Mouse (Mus musculus): ENCODE data around the gene Tns1. TPM values are rescaled to one million over a fixed set of nuclear protein-coding genes. Genes with fewer than 3 reads are reported as not detected.

Gene Tns1
- polyA plus RNA-seq, 1 experiment, result not detected

DNA sequence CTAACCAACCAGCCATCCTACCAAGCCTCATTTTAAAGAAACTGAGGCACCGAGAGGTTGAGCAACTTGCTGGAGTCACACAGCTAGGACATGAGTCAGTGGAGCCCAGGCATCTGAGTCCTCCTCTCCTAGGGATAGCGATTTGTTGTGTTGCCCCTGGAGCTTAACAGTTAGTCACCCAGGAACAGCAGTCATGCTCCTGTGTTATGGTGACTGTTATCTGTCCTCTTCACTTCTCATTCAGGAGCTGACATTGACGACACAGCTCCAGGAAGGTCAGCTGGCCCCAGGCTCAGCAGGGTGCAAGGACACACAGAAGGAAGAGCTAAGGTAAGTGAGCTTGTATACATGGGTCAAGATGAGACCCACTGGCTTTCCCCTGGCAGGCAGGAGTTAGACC is 28.5 kb downstream of the Tns1 start:
- no peak overlapping the region for H3K27ac ChIP-seq (ENCODE audit: insufficient read depth, low read depth, low read length)
- no peak overlapping the region for H3K4me3 ChIP-seq (ENCODE audit: insufficient read depth, low read depth, low read length)
- H3K4me1 ChIP-seq (ENCODE audit: control insufficient read depth, insufficient read depth, low read length), result peaks cover 36% of the 10 kb centered on the region
- TF ChIP-seq CTCF (IDR thresholded peaks at IDR 0.05; ENCODE audit: insufficient read depth, low read depth, low read length) (no peak), POLR2A (IDR thresholded peaks at IDR 0.05; ENCODE audit: insufficient read depth, low read depth, low read length) (no peak)
- 81% methylated on average over 3 of the region's 3 CpGs for WGBS

DNA sequence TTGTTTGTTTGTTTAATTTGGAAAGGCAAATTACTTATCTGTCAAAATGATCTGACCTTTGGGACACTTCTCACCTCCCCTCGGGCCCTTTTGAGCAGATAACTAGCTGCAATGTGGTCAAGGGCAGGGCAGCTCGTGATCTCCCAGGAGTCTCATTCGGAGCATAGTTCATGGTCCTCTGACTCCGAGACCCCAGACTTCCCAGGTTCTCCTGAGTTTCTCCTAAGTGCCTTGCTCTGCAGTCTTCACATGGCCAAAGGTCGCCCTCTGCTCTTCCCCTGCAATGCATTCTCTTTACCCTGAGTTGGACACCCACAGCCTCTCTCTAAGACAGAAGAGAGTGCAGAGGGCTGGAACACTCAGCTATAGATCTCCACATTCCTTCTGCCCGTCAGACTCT is 29.0 kb downstream of the Tns1 start:
- no peak overlapping the region for H3K27ac ChIP-seq (ENCODE audit: insufficient read depth, low read depth, low read length)
- H3K4me3 ChIP-seq (ENCODE audit: insufficient read depth, low read depth, low read length), result no peak overlapping the region
- TF ChIP-seq POLR2A (IDR thresholded peaks at IDR 0.05; ENCODE audit: insufficient read depth, low read depth, low read length), result no peak
- H3K4me1 ChIP-seq (ENCODE audit: control insufficient read depth, insufficient read depth, low read length), result peaks cover 36% of the 10 kb centered on the region
- 86% methylated on average over 6 of the region's 6 CpGs for WGBS

DNA sequence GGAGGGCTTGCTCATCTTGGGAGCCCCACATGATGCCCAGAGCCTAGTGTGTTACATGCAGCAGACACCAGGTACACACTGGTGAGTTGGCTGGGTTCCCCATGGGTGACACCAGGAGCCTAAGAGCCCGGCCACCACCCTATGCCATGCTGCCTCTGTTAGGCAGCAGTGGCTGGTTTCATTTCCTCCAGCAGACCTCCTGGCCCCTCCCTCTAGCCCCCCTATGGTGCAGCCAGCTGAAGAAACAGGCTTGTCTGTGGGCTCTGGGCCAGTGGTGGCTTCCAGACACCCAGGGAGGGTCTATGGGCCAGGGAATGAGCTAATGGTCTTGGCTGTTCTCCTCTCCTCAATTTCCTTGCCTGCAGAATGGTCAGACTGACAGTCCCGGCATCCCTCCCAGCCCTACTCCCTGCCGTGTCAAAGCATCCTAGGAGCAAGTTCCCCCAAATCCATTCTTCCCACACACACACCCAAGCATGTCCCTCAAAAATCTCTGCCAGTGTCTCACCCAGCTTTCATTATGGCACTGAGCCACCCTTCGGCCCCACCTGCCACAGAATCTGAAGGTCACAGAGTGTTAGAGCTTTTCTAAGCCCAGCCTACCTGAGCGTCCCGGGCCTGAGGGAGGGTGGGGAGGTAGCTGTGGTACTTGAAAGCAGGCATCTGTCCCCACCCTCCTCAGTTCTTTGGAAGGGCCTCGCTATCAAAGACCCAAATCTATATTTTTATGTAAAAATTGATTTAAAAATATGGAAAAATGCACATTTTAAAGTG is 29.6 kb downstream of the Tns1 start:
- H3K4me3 ChIP-seq (ENCODE audit: insufficient read depth, low read depth, low read length), result no peak overlapping the region
- WGBS, result 75% methylated on average over 7 of the region's 7 CpGs
- TF ChIP-seq POLR2A (IDR thresholded peaks at IDR 0.05; ENCODE audit: insufficient read depth, low read depth, low read length) (no peak), CTCF (IDR thresholded peaks at IDR 0.05; ENCODE audit: insufficient read depth, low read depth, low read length) (no peak)
- H3K27ac ChIP-seq (ENCODE audit: insufficient read depth, low read depth, low read length), result no peak overlapping the region
- peaks cover 36% of the 10 kb centered on the region for H3K4me1 ChIP-seq (ENCODE audit: control insufficient read depth, insufficient read depth, low read length)

DNA sequence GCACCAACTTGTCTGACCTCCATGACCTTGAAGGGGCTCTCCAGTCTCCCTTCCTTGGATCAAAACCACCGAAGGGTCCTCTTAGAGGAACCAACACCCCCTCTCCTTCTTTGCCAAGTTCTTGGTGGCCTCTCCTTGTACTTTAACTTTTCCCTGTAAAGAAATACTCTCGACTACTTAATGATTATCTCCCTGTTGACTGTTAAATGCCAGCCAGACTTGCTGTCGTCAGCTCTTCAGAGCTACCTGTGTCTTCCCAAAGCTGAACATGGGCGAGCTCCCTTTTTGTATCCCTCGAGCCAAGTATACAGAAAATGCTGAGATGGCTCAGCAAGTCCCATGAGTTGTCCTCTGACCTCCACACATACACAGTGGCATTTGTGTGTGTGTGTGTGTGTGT is 30.8 kb downstream of the Tns1 start:
- Histone ChIP-seq H3K4me1 (ENCODE audit: control insufficient read depth, insufficient read depth, low read length) (peaks cover 29% of the 10 kb centered on the region), H3K27ac (ENCODE audit: insufficient read depth, low read depth, low read length) (no peak overlapping the region), H3K4me3 (ENCODE audit: insufficient read depth, low read depth, low read length) (no peak overlapping the region)
- 90% methylated on average over 5 of the region's 5 CpGs for WGBS
- TF ChIP-seq POLR2A (IDR thresholded peaks at IDR 0.05; ENCODE audit: insufficient read depth, low read depth, low read length) (no peak), CTCF (IDR thresholded peaks at IDR 0.05; ENCODE audit: insufficient read depth, low read depth, low read length) (no peak)

DNA sequence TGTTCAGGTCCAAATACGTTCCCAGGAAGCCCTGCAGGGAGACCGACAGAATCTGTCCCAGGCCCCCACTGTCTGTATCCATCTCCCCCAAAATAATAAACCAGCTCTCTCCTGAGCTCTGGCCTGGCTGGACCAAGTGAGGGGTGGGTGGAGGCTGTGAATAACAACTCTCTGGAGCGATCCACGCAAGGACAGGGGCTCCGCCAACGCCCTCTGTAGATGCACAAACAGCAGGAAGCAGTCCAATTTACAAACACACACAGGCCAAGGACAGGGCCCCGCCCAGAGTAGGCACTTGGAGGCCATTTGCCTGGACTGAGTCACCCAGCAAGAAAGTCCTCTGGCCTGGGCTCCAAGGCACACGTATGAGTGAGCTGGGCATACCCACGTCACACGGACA is 32.0 kb downstream of the Tns1 start:
- Histone ChIP-seq H3K4me1 (ENCODE audit: control insufficient read depth, insufficient read depth, low read length) (peaks cover 23% of the 10 kb centered on the region), H3K4me3 (ENCODE audit: insufficient read depth, low read depth, low read length) (no peak overlapping the region), H3K27ac (ENCODE audit: insufficient read depth, low read depth, low read length) (no peak overlapping the region)
- WGBS, result 67% methylated on average over 10 of the region's 10 CpGs
- TF ChIP-seq POLR2A (IDR thresholded peaks at IDR 0.05; ENCODE audit: insufficient read depth, low read depth, low read length) (no peak), CTCF (IDR thresholded peaks at IDR 0.05; ENCODE audit: insufficient read depth, low read depth, low read length) (no peak)

DNA sequence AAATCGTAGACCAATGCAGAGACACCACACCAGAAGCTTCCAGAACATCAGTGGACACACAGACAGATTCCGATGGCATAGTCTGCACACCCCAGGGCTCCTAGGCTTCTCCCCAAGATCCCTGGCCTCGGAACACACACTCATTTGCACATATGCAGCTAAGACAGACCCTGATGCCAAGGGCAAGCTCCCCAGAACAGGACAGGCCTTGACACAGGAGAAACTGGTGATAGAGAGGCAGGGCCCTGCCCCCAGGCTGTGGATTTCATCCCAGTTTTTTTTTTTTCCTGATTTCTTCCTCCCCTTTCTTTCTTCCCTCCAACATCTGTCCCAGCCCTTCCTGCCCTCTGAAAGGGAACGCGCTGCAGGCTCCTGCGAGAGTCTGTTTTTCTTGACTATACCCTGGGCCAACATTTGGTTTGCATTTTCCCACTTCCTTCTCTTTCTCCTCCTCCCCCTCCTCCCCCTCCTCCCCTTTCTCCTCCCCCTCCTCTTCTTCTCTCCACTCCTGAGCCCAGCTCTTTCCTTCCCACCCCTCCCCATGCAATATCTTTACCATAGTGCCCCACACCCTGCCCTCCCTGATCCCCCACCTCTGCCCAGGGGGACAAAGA is 32.5 kb downstream of the Tns1 start:
- TF ChIP-seq POLR2A (IDR thresholded peaks at IDR 0.05; ENCODE audit: insufficient read depth, low read depth, low read length), result no peak
- TF ChIP-seq CTCF (IDR thresholded peaks at IDR 0.05; ENCODE audit: insufficient read depth, low read depth, low read length), result no peak
- Histone ChIP-seq H3K4me1 (ENCODE audit: control insufficient read depth, insufficient read depth, low read length) (peaks cover 23% of the 10 kb centered on the region), H3K27ac (ENCODE audit: insufficient read depth, low read depth, low read length) (no peak overlapping the region), H3K4me3 (ENCODE audit: insufficient read depth, low read depth, low read length) (no peak overlapping the region)
- 64% methylated on average over 6 of the region's 6 CpGs for WGBS

DNA sequence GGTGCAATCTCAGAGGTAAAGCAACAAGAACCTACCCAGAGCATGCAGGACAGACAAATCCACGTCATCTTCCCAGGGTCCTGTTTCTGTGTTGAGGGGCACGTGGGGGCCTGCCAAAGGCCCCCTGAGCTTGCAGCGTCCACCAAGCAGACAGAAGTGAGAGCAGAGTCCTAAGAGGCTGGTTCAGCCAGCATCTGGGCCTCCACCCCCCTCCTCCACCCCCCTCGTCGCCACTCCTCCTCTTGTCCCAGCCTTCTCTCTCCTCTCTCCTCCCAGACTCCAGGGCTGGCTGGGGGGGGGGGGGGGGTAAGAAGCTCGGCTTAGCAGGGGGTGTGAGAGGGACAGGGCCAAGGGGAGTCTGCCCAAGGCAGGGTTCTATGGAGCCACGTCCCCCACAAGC is 33.1 kb downstream of the Tns1 start:
- WGBS, result 48% methylated on average over 7 of the region's 7 CpGs
- H3K4me3 ChIP-seq (ENCODE audit: insufficient read depth, low read depth, low read length), result no peak overlapping the region
- no peak for TF ChIP-seq CTCF (IDR thresholded peaks at IDR 0.05; ENCODE audit: insufficient read depth, low read depth, low read length)
- H3K4me1 ChIP-seq (ENCODE audit: control insufficient read depth, insufficient read depth, low read length), result peaks cover 23% of the 10 kb centered on the region
- no peak overlapping the region for H3K27ac ChIP-seq (ENCODE audit: insufficient read depth, low read depth, low read length)

DNA sequence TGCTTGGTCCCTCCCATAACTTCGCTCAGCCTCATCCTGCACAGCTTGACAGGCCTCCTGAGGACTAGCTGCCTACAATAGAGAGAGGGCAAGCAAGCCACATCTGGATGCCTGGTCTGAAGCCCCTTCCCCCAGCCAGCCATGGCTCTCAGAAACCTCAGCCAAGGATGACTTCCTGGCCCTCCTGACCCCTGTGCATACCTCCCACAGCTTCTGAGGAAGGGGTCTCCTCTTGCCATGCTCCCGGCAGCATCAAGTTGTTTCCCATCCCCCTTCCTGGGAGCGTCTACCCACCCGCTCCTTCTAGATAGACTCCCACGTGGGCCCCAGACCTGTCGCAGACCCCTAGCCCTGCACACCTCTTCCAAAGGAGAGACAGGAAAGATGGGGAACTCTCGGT is 33.9 kb downstream of the Tns1 start:
- Histone ChIP-seq H3K4me3 (ENCODE audit: insufficient read depth, low read depth, low read length) (no peak overlapping the region), H3K4me1 (ENCODE audit: control insufficient read depth, insufficient read depth, low read length) (peaks cover 23% of the 10 kb centered on the region), H3K27ac (ENCODE audit: insufficient read depth, low read depth, low read length) (no peak overlapping the region)
- 83% methylated on average over 7 of the region's 7 CpGs for WGBS
- TF ChIP-seq POLR2A (IDR thresholded peaks at IDR 0.05; ENCODE audit: insufficient read depth, low read depth, low read length) (no peak), CTCF (IDR thresholded peaks at IDR 0.05; ENCODE audit: insufficient read depth, low read depth, low read length) (no peak)

DNA sequence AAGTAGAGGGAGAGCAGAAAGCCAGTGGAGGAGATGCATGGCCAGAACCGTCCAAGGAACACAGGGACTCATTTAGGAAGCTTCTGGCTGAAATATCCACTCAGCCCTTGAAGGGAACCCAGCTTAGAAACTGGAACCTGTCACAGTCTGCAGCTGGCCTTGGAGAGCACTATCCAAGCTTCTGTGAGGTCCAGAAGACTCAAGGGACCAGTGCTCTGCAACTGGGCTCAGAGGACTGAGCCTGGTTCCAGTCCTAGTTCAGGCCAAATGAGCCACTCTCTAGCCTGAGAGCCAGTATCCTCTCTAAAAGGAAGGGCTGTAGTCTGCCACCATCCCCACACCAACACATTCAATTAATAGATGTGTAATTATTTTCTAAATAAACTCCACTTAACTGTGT is 35.7 kb downstream of the Tns1 start:
- WGBS, result 65% methylated on average over 1 of the region's 1 CpGs
- H3K4me1 ChIP-seq (ENCODE audit: control insufficient read depth, insufficient read depth, low read length), result peaks cover 23% of the 10 kb centered on the region

More for the DNA sequence above, 35.7 kb downstream of the Tns1 start:
- TF ChIP-seq POLR2A (IDR thresholded peaks at IDR 0.05; ENCODE audit: insufficient read depth, low read depth, low read length) (no peak), CTCF (IDR thresholded peaks at IDR 0.05; ENCODE audit: insufficient read depth, low read depth, low read length) (no peak)
- no peak overlapping the region for H3K4me3 ChIP-seq (ENCODE audit: insufficient read depth, low read depth, low read length)
- H3K27ac ChIP-seq (ENCODE audit: insufficient read depth, low read depth, low read length), result no peak overlapping the region
